Mouse (Mus musculus): ENCODE results near the gene Ciz1. TPM values are rescaled to one million over a fixed set of nuclear protein-coding genes. Genes with fewer than 3 reads are reported as not detected.

Gene Ciz1
- 18.7 and 22.4 TPM in 2 replicates for polyA plus RNA-seq (2012; ENCODE audit: insufficient read depth, insufficient read length, missing spikeins)

DNA sequence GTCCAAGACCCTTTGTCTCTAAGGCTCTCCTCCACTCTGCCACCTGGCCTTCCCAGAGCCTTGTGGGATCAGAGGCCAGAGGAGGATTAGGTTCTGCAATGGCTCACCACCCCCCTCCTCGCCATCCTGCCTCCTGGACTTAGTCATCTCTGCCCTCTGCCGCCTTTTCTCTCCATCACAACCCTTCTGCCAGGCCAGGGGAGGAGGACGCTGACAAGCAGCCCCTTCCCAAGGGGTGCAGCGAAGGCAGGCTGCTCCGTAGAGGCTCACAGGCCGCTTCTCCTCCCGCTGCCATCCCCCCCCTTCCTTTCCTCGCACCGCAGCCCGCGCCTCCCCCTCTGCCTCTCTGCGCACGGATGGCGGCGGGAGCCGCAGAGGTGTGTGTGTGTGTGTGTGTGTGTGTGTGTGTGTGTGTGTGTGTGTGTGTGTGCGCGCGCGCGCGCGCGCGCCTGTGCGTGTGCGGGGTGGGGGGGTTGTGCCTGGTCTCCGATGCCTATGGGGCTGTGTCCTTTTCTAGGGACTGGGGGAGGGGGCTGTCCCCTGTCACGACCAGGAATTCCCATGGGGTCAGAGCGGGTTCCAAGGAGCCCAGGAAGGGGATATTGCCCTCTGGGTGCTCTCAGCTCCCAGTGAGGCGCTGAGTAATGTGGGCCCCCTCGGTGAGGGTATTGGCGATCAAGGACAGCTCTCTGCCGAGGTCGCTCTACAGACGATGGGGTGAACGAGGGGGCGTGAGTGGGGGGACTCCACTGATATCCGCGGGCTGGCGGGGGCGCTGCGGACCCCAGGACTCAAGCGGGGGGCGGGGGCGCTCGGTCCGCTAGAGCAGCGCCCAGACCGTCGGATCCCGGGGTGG lies at the start of gene Ciz1:
Gene Ciz1 (plus strand): TSS at position 177 of the 856 bp plus-strand sequence.
- Histone ChIP-seq H3K27ac (replicated peaks; ENCODE audit: low read depth, low read length) (no peak within 1 kb of the TSS), H3K4me3 (ENCODE audit: insufficient read depth, low read depth, low read length) (peak within 1 kb of the TSS; percentile 65), H3K4me1 (ENCODE audit: control insufficient read depth, insufficient read depth, insufficient read length, low read length) (no peaks in the 10 kb centered on the region)

DNA sequence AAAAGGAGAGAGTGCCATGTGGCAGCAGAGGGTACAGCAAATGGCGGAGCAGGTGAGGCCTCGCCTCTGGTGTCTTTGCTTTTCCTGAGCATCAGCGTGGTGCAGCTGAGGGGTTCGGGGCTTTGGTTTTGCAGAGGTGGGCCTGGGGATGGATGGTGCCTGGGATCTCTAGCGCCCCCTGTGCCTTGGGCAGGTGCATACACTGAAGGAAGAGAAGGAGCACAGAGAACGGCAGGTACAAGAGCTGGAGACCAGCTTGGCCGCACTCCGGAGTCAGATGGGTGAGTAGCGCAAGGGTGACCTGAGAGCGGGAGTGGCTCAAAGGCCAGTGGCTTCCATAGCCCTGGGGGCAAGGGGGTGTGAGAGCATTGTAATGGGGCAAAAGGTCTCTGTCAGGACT lies 49.2 kb upstream of the Ciz1 start:
- Histone ChIP-seq H3K4me1 (ENCODE audit: control insufficient read depth, insufficient read depth, insufficient read length, low read length) (no peaks in the 10 kb centered on the region), H3K4me3 (ENCODE audit: insufficient read depth, low read depth, low read length) (no peak overlapping the region), H3K27ac (replicated peaks; ENCODE audit: low read depth, low read length) (no peak overlapping the region)

DNA sequence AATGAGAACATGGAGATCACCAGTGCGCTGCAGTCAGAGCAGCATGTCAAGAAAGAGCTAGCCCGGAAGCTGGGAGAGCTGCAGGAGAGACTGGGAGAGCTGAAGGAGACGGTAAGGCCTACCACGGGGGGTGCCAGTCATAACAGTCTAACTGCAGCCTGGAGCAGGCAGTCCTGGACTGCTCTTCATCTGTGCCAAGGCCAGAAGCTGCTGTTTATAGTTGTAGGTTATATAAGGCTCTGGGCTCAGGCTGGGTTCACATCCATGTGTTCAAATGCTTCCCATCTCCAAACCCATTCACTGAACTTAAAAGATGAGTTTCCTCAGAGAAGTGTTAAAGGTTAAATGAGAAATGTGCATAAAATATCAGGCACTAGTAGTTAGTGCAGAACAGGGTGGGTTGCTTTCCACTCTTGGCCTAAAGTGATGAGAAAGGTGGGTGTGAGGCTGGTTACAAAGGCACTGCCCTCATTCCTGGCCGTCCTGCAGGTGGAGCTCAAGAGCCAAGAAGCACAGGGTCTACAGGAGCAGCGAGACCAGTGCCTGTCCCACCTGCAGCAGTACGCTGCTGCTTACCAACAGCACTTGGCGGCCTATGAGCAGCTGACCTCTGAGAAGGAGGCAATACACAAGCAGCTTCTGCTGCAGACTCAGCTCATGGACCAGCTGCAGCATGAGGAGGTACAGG lies 47.8 kb upstream of the Ciz1 start:
- no peak overlapping the region for H3K27ac ChIP-seq (replicated peaks; ENCODE audit: low read depth, low read length)
- no peak overlapping the region for H3K4me3 ChIP-seq (ENCODE audit: insufficient read depth, low read depth, low read length)
- H3K4me1 ChIP-seq (ENCODE audit: control insufficient read depth, insufficient read depth, insufficient read length, low read length), result no peaks in the 10 kb centered on the region

DNA sequence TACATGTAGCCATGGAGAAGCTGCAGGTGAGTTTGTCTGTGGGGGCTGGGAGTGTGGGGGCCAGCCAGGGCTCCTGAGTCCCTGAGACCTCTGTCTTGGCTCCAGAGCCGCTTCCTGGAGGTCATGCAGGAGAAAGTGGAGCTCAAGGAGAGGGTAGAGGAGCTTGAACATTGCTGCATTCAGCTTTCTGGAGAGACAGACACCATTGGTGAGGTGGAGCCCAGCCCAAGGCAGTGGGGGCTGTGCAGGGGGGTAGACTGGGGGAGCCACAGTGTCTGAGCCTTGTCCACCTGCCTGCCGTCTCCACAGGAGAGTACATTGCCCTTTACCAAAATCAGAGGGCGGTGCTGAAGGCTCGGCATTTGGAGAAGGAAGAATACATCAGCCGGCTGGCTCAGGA lies 46.5 kb upstream of the Ciz1 start:
- H3K27ac ChIP-seq (replicated peaks; ENCODE audit: low read depth, low read length), result no peak overlapping the region
- H3K4me1 ChIP-seq (ENCODE audit: control insufficient read depth, insufficient read depth, insufficient read length, low read length), result no peaks in the 10 kb centered on the region
- H3K4me3 ChIP-seq (ENCODE audit: insufficient read depth, low read depth, low read length), result no peak overlapping the region

DNA sequence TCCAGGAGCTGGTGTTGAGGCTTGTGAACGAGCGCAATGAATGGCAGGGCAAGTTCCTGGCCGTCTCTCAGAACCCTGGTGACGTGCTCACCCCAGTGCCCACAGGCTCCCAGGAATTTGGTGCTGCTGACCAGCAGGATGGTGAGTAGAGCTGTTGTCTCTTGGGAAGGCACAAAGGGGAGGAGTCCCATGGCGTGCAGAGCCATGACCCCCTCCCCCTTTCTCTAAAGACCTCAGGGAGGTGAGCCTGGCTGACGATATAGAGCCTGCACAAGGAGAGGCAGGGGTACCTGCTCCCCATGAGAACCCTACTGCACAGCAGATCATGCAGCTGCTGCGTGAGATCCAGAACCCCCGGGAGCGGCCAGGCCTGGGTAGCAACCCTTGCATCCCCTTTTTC lies 46.0 kb upstream of the Ciz1 start:
- no peak overlapping the region for H3K27ac ChIP-seq (replicated peaks; ENCODE audit: low read depth, low read length)
- H3K4me3 ChIP-seq (ENCODE audit: insufficient read depth, low read depth, low read length), result no peak overlapping the region
- no peaks in the 10 kb centered on the region for H3K4me1 ChIP-seq (ENCODE audit: control insufficient read depth, insufficient read depth, insufficient read length, low read length)

DNA sequence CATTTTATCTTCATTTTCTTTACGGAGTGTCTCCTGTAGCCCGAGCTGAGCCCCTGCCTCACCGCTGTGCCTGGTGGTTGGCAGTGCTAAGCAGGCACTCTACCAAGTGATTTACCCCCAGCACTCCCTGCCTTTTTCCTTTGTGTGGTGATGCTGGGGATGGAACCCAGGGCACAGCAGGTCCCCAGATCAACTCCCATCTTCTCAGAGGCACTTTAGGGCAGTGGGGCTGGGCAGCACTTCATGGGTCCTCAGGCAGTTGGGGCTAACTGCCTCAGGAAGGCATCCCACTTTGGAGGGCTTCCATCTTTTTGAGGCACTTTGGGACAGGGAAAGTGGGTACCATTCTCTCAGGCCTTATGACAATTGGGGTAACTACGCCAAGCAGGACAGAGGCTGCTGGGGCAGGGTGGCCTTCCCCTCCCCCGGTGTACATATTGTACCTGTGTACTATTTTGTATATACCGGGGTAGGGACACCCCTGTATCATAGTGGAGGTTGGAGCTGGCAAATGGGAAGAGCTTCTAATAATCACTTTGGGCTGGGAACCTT lies 44.8 kb upstream of the Ciz1 start:
- H3K4me1 ChIP-seq (ENCODE audit: control insufficient read depth, insufficient read depth, insufficient read length, low read length), result peaks cover 6% of the 10 kb centered on the region; the same call in 1 of the 2 replicates
- H3K27ac ChIP-seq (replicated peaks; ENCODE audit: low read depth, low read length), result no peak overlapping the region
- H3K4me3 ChIP-seq (ENCODE audit: insufficient read depth, low read depth, low read length), result no peak overlapping the region

DNA sequence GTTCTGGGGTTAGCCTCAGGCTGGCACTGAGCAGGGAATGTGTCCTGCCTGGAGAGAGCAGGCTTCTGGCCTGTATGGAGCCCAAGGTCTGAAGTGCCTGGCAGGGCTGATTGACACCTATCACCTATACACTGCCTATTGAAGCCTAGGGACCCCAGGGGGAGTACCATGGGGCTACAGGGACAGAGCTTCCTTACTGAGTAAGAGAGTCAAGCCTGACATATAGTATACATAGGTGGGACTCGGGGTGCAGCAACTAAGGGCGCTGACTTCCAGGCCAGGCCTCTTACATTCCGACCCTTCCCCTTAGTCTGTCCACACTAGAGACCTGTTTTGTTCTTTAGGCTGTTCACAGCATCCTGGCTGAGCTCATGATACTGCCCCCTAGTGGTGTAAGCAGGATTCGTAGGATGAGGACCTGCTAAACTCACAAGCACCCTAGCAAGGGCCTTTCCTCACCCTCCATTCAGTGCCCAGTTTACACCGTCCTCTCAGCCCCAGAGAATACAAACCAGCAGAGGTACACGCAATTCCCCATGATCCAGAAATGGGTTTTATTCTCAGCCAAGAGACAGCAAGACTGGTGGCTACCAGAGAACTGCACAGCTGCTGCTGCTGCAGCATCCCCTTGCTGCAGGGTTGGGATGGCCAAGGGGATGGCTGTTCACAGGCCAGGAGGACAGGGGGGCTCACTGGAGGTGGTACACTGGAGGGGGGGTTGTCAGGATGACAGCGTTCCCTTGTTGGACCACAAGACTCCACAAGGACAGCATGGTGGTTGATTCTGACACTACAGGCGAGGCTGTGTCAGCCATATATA lies 44.0 kb upstream of the Ciz1 start:
- H3K4me3 ChIP-seq (ENCODE audit: insufficient read depth, low read depth, low read length), result no peak overlapping the region

DNA sequence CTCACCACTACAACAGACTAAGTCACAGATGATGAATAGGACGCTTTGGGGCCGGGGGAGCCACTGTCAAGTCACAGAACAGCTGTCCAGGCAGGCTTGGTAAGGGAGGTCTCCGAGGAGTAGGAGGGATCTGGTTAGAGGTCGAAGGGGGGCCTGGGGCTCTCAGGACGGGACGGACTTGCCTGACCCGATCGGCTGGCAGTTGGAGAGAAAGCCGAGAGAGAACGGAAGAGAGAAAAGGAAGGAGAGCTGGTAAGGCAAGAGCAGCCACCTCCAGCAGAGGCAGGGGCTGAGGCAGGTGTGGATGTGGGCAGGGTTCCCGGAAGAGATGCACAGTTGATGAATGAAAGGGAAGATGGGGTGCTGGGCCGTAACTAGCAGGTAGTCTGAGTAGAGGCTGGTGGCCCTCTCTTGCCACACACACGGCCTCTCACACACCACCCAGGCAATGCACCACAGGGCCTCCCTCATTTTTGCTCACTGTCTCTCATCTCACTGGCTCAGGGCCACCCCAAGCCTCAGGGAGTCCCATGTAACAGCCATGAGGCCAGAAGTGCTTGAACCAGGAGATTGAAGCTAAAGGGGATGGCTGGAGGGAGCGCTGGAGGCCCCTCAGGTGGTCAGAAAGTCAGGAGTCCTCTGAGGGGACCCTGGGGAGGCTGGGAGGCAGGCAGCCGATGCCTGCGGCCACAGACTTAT lies 43.1 kb upstream of the Ciz1 start:
- Histone ChIP-seq H3K4me1 (ENCODE audit: control insufficient read depth, insufficient read depth, insufficient read length, low read length) (peaks cover 6% of the 10 kb centered on the region; the same call in 1 of the 2 replicates), H3K27ac (replicated peaks; ENCODE audit: low read depth, low read length) (no peak overlapping the region), H3K4me3 (ENCODE audit: insufficient read depth, low read depth, low read length) (no peak overlapping the region)

More for the DNA sequence above, 44.0 kb upstream of the Ciz1 start:
- Histone ChIP-seq H3K4me1 (ENCODE audit: control insufficient read depth, insufficient read depth, insufficient read length, low read length) (peaks cover 6% of the 10 kb centered on the region; the same call in 1 of the 2 replicates), H3K27ac (replicated peaks; ENCODE audit: low read depth, low read length) (no peak overlapping the region)

DNA sequence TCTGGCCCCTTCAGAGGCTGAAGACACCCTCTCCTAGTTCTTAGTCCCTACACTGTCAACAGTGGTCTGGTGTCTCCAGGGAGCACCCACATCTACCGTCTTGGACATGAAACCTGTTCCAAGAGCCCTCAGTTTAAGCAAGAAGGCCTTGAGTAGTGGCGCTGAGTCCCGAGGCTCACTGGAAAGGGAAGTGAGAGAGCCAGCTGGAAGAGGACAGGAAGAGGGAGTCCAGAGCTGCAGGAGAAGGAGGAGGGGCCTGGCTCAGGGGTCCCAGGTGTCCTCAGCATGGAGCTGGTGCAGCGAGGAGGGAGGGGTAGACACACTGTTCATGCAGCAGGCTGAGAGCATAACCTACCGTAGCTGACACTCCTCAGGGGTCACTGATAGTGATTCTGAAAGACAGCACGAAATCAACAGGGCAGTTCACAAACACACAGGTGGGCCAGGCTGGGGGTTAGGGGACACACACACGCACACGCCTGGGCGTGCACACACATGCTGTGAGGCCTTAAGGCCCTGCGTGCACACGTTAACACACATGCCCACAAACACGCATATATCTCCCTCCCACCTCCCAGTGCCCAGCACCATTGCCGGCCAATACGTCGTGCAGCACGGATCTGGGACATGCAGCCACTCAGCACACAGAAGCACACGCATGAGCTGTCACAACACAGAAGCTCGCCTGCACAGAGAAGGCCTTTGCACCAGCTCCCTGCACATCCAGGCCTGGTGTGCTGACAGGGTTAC lies 41.9 kb upstream of the Ciz1 start:
- Histone ChIP-seq H3K4me3 (ENCODE audit: insufficient read depth, low read depth, low read length) (no peak overlapping the region), H3K4me1 (ENCODE audit: control insufficient read depth, insufficient read depth, insufficient read length, low read length) (peaks cover 6% of the 10 kb centered on the region; the same call in 1 of the 2 replicates), H3K27ac (replicated peaks; ENCODE audit: low read depth, low read length) (no peak overlapping the region)

DNA sequence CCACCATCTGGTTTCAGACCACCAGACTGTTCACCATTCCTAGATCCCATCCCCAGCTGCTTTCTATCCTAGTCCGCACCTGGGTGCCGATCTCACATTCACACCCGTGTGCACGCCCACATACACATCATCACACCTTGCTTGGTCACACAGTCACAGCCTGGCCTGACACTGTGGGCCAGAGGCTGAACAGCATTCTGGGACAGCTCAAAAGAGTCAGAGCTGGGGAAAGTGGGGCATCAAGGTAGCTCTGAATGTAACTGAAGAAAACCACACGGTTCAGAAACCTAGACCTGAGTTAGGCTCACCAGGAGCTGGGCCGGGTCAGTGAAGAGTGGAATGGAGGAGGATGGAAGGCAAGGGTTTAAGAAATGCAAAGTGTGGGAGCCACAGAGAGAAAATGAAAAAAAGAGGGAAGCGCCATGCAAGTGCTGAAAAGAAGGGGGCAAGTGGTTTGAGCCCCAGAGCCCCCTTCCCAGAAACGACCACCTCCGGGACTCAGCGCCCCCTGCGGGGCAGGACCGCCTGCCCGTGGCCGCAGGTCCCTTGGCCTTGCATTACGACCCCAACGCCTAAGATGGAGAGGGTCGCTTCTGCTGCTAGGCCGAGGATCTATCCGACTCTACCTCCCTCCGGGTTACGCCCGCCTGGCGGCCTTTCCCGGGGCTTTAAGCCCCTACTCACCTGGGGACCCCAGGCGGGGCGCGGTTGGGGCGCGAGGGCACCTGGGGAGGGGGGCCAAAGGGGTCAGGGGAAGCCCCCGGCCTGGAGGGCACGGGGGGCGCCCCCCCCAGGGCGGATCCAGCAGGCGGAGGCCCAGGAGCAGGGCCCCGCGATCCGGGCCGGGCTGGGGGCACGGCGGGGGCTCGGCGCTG lies 40.4 kb upstream of the Ciz1 start:
- peak overlapping the region; percentile 45 for H3K4me3 ChIP-seq (ENCODE audit: insufficient read depth, low read depth, low read length)
- no peak overlapping the region for H3K27ac ChIP-seq (replicated peaks; ENCODE audit: low read depth, low read length)
- H3K4me1 ChIP-seq (ENCODE audit: control insufficient read depth, insufficient read depth, insufficient read length, low read length), result peaks cover 6% of the 10 kb centered on the region; the same call in 1 of the 2 replicates

DNA sequence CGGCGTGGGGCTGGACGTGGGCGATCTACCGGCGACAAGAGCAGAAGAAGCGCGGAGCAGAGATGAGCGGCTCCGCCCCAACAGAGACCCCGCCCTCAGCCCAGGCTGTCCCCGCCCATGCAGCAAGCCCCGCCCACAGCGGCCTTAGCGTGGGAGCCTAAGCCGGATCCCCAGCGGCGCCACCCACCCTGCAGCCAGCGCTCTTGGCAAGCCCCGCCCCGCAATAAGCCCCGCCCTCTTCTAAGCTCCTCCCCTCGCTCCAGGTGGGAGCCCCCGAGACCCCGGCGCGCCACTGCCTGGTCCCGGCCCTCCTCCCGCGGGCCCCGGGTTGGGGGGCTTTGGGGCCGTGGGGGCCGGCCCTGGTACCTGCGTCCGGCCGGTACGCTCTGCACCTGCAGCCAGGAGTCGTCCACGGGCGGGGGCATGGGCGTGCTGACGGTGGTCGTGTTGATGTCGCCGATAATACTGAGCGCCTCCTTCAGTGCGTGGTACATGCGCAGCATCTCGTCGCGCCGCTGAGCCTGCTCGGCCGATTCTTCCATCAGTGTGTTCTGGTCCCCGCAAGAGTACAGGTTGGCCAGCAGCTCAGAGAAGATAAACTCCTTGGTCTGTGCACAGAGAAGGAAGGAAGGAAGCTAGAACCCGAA lies 39.7 kb upstream of the Ciz1 start:
- H3K4me3 ChIP-seq (ENCODE audit: insufficient read depth, low read depth, low read length), result peak overlapping the region; percentile 45; the same call in 1 of the 2 replicates
- peaks cover 6% of the 10 kb centered on the region; the same call in 1 of the 2 replicates for H3K4me1 ChIP-seq (ENCODE audit: control insufficient read depth, insufficient read depth, insufficient read length, low read length)
- H3K27ac ChIP-seq (replicated peaks; ENCODE audit: low read depth, low read length), result no peak overlapping the region

DNA sequence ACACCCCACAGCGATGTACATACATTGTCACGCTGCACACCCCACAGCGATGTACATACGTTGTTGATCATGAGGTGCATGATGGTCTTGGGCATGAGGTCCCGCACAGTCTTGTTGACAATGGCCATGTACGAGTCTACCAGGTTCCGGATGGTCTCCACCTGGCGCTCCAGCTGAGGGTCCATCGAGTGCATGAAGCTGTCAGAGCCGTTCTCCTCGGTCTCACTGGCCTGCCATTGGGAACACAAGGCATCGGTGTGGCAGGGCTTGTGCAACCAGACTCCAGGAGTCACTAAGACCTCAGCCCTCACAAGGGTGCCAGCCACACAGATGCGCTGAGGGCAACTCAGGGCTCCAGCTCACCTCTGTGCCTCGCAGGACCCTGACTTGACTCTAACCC lies 37.3 kb upstream of the Ciz1 start:
- Histone ChIP-seq H3K4me3 (ENCODE audit: insufficient read depth, low read depth, low read length) (no peak overlapping the region), H3K4me1 (ENCODE audit: control insufficient read depth, insufficient read depth, insufficient read length, low read length) (peaks cover 6% of the 10 kb centered on the region; the same call in 1 of the 2 replicates), H3K27ac (replicated peaks; ENCODE audit: low read depth, low read length) (no peak overlapping the region)
